Mouse (Mus musculus) Patski (cell line): ENCODE measurements around the gene Epb41l4b. TPM values are rescaled to one million over a fixed set of nuclear protein-coding genes. Genes with fewer than 3 reads are reported as not detected.

Experiments
- ATAC-seq: fragments of 100-300 bp; one replicate; pipeline ENCODE4 v1.8.0; 2021
- CTCF ChIA-PET: fragments of 350-600 bp; sonication (Branson Sonifier 250); formaldehyde crosslinking; loops from one replicate; lab custom pipeline; 2022; ENCODE audit warnings: inconsistent platforms; lab: Charles Lee
- POLR2A ChIA-PET: fragments of 350-600 bp; sonication (Branson Sonifier 250); formaldehyde crosslinking; loops from one replicate; lab custom pipeline; 2022; ENCODE audit warnings: antibody characterized with exemption, inconsistent platforms; lab: Charles Lee
- DNase-seq: peaks from one replicate; pipeline ENCODE4 v3.0.0-alpha.2; 2011; ENCODE audit warnings: low read depth, low spot score
- H3K27me3 ChIP-seq: fragments of 371-371 bp; one replicate; pipeline ENCODE4 v1.5.1; 2021
- CTCF ChIP-seq: fragments of 100-300 bp; IDR thresholded peaks from one replicate; pipeline ENCODE4 v1.5.1; 2021
- in situ Hi-C: fragments of 300-500 bp; cut with MboI; formaldehyde crosslinking; loops from 3 replicates; pipeline ENCODE4 v1.11.1; 2018; ENCODE audit warnings: low pct_unique_long_range_greater_than_20kb, mixed read lengths
- polyA plus RNA-seq: library from polyadenylated mRNA; unstranded; gene quantifications from one replicate; pipeline ENCODE4 v1.2.3, GENCODE M21; 2021

Epb41l4b gene
- polyA plus RNA-seq, 1 experiment from 2014 or later, result 0.22 TPM

GRCm38 (mm10) chr4:56989431-56990214 lies 153.6 kb downstream of the Epb41l4b start:
- CTCF ChIA-PET, result no interaction called here
- POLR2A ChIA-PET, result no interaction called here
- peaks cover 11% of the 10 kb centered on the region for H3K27me3 ChIP-seq
- no peak for TF ChIP-seq CTCF
- in situ Hi-C loops, result no loop called here
- ATAC-seq (no peak), DNase-seq (no peak)

DNA sequence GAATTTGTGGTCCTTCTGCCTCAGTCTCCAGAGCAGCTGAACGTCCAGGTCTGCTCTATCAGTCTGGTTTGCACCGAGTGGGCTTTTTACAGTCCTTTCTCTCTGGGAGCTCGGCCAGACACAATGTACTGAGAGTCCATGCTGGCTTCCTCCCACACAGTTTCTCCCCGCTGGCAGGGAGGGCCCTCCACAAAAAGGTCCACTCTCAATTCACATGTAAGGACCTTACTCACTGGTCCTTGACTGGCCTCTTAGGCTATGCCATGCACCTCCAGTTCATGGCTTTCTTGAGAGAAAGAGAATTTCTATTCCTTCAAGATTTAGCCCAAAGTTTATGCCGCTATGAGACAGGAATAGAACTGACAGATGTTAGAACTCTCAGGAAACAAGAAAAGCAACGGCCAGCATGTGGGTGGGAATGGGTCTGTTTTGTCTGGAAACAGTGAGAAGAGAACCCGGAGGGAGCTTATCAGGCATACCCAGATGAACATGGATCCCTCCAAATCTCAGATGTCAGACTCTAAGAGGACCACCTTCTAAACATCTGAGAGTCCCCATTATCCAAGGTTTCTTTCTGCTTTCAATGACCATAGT lies 177.6 kb downstream of the Epb41l4b start:
- in situ Hi-C loops, result no loop called here
- TF ChIP-seq CTCF, result no peak
- peaks cover 2% of the 10 kb centered on the region for H3K27me3 ChIP-seq
- ChIA-PET CTCF (interaction anchor here (0.9 kb wide), 1 partner anchor 12 kb away, joined by 3 read pairs; no protein-coding TSS in a partner anchor), POLR2A (no interaction called here)
- ATAC-seq (no peak), DNase-seq (no peak)

DNA sequence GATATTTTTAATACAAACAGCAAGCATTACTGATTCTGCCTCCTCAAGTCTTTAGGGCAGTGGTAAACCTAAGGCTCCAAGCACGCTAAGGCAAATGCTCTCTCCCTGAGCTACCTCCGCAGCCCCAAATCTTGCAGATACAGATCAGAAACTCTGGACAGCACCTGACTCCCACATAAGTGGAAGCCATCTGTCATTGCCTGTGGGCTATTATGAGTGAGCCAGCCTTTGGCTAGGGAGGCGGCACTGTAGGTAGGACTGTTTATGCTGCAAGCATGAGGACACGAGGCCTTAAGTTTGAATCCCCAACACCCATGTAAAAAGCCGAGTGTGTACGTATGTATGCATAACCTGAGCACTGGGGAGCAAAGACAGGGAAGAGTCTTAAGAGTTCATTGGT lies 179.6 kb downstream of the Epb41l4b start:
- ATAC-seq (no peak), DNase-seq (no peak)
- ChIA-PET POLR2A (no interaction called here), CTCF (no interaction called here)
- TF ChIP-seq CTCF, result no peak
- in situ Hi-C loops, result no loop called here
- H3K27me3 ChIP-seq, result peaks cover 2% of the 10 kb centered on the region

DNA sequence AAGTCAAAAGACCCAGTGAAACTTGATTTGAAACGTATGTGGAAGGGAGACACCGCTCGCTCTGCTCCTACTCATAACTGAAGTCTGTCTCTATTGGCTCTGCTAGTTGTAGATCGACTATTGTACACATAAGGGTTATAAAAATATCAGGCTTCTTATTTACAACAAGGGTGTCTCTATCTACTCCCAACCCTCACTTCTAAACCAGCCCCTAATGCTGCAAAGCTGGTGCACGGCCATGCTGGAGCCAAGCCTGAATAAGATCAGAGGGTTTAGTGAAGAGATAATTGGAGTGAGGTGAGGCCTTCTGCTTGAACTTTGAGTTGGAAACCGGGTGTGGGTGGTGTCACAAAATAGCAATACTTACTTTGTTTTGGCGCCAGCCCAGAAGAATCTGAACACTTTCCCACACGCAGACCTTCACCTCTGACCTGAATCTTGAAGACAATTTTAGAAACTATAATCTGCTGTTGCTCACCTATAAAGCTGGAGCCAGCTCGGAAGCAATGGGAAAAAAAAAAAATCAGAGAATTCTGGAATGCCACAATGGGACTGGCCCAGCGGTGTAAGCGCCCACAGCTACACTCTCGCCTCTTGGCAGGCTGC lies 181.8 kb downstream of the Epb41l4b start:
- POLR2A ChIA-PET, result no interaction called here
- CTCF ChIA-PET, result no interaction called here
- TF ChIP-seq CTCF, result no peak
- H3K27me3 ChIP-seq, result peaks cover 2% of the 10 kb centered on the region
- in situ Hi-C loops, result no loop called here
- DNase-seq (no peak), ATAC-seq (no peak)

GRCm38 (mm10) chr4:56957518-56957917 lies 185.7 kb downstream of the Epb41l4b start:
- CTCF ChIA-PET, result no interaction called here
- H3K27me3 ChIP-seq, result no peaks in the 10 kb centered on the region
- no peak for ATAC-seq
- in situ Hi-C loops, result no loop called here
- TF ChIP-seq CTCF, result no peak
- POLR2A ChIA-PET, result no interaction called here
- DNase-seq, result no peak

GRCm38 (mm10) chr4:56953235-56953634 lies 190.0 kb downstream of the Epb41l4b start:
- DNase-seq (no peak), ATAC-seq (no peak)
- no peak for TF ChIP-seq CTCF
- no peaks in the 10 kb centered on the region for H3K27me3 ChIP-seq
- ChIA-PET POLR2A (no interaction called here), CTCF (no interaction called here)
- in situ Hi-C loops, result no loop called here

DNA sequence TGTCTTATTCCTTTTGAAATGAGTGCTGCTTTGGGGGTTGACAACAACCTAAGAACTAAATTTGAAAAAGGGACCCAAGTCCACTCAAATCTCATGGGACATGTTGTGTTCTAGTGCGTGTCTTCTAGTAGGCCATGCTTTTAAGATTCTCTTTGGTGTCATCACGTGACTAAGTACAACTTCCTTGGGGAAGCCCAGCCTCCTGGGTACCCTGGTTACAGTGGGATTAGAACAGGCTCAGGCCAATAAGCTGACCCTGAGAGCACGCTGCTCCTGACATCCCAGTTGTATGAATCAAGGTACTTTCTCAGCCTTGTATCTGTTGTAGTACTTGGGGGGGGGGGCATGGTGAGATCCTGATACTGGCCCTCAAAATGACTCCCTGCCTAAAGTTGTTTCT lies 191.5 kb downstream of the Epb41l4b start:
- DNase-seq (no peak), ATAC-seq (no peak)
- CTCF ChIA-PET, result no interaction called here
- no peak for TF ChIP-seq CTCF
- no peaks in the 10 kb centered on the region for H3K27me3 ChIP-seq
- POLR2A ChIA-PET, result no interaction called here
- in situ Hi-C loops, result no loop called here

DNA sequence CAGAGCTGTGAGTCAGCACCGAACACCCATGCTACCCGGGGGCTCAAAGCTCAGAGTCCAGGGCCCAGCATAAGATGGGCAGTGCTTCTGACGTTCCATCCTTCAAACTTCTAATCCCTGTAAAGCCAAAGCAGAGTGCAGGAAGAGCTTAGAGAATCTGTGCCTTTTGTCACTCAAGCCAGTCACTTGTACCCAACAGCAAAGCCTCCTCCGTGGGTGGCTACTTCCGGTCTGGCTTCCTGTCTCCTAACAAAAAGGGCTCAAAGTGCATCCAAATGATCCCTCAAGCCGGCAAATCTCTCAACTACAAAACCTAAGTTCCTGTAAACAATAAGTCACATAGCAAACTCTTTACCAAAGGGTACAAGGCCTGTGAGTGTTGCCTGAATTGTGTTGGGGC lies 193.7 kb downstream of the Epb41l4b start:
- TF ChIP-seq CTCF, result no peak
- H3K27me3 ChIP-seq, result no peaks in the 10 kb centered on the region
- POLR2A ChIA-PET, result interaction anchor here (0.6 kb wide), 1 partner anchor 45 kb away, joined by 3 read pairs; no protein-coding TSS in a partner anchor
- ATAC-seq (no peak), DNase-seq (no peak)
- CTCF ChIA-PET, result interaction anchor here (1.0 kb wide), 1 partner anchor 17 kb away, joined by 3 read pairs; no protein-coding TSS in a partner anchor
- in situ Hi-C loops, result no loop called here

GRCm38 (mm10) chr4:56946641-56947640 lies 196.3 kb downstream of the Epb41l4b start, which contains the start of gene Tmem245:
Gene Tmem245 (minus strand): TSS chr4:56947437.
- CTCF ChIA-PET, result no interaction called here
- no peaks in the 10 kb centered on the region for H3K27me3 ChIP-seq
- no peak for TF ChIP-seq CTCF
- in situ Hi-C loops, result no loop called here
- POLR2A ChIA-PET, result no interaction called here
- ATAC-seq (peak; percentile 84), DNase-seq (peak; percentile 62)

GRCm38 (mm10) chr4:56946180-56946579 lies 197.1 kb downstream of the Epb41l4b start:
- DNase-seq (no peak), ATAC-seq (peak; percentile 55)
- ChIA-PET CTCF (no interaction called here), POLR2A (no interaction called here)
- no peaks in the 10 kb centered on the region for H3K27me3 ChIP-seq
- no peak for TF ChIP-seq CTCF
- in situ Hi-C loops, result no loop called here
